Mouse (Mus musculus) v-Abl transformed pro-B cells (cell line): ENCODE data around the gene Ndufaf7.

Experiments
- in situ Hi-C, 2 experiments: fragments of 400-800 bp; cut with MboI; formaldehyde crosslinking; loops; one replicate each; pipeline ENCODE4 v1.15.1; 2025; ENCODE audit not compliant: unreplicated experiment in 2 of 2

Ndufaf7 gene

GRCm38 (mm10) chr17:78936466-78937228 lies at the start of gene Ndufaf7, which contains the start of gene Cebpz:
Ndufaf7 (plus strand) TSS chr17:78937136.
Cebpz (minus strand) TSS chr17:78937066.
- in situ Hi-C loops = loop anchor here in 1 of 2 experiments (5.0 to 10.0 kb wide), 2 partner anchors 99 to 202 kb away; partner anchors contain the start of genes Gpatch11, Heatr5b and Strn

- in situ Hi-C loops = loop anchor here in 1 of 2 experiments (25.0 kb wide), 1 partner anchor 474 kb away; the partner anchor contains the start of gene Cdc42ep3
Observed at GRCm38 (mm10) chr17:78888554-78888953, 48.4 kb upstream of the Ndufaf7 start.

GRCm38 (mm10) chr17:78889184-78889583 lies 47.8 kb upstream of the Ndufaf7 start:
- in situ Hi-C loops = loop anchor here in 1 of 2 experiments (25.0 kb wide), 1 partner anchor 473 kb away; the partner anchor contains the start of gene Cdc42ep3

- in situ Hi-C loops = loop anchor here in 1 of 2 experiments (10.0 to 25.0 kb wide), 2 partner anchors 471 to 684 kb away; partner anchors contain the start of gene Cdc42ep3
Observed at GRCm38 (mm10) chr17:78891020-78891419, 45.9 kb upstream of the Ndufaf7 start.

GRCm38 (mm10) chr17:78894991-78895390 lies 41.9 kb upstream of the Ndufaf7 start:
- in situ Hi-C loops = loop anchor here in 1 of 2 experiments (5.0 to 25.0 kb wide), 3 partner anchors 467 to 680 kb away; partner anchors contain the start of gene Cdc42ep3

- in situ Hi-C loops = loop anchor here in 1 of 2 experiments (5.0 to 25.0 kb wide), 3 partner anchors 467 to 679 kb away; partner anchors contain the start of gene Cdc42ep3
Observed at GRCm38 (mm10) chr17:78895394-78895793, 41.5 kb upstream of the Ndufaf7 start.

GRCm38 (mm10) chr17:78903158-78903557 lies 33.8 kb upstream of the Ndufaf7 start:
- in situ Hi-C loops = loop anchor here in 1 of 2 experiments (5.0 to 25.0 kb wide), 2 partner anchors 459 to 669 kb away; partner anchors contain the start of gene Cdc42ep3

- in situ Hi-C loops = loop anchor here in 1 of 2 experiments (25.0 kb wide), 1 partner anchor 455 kb away; the partner anchor contains the start of gene Cdc42ep3
Observed at GRCm38 (mm10) chr17:78906892-78907291, 30.0 kb upstream of the Ndufaf7 start, which contains the start of gene Sult6b1. Sult6b1 (minus strand) TSS chr17:78906992.

GRCm38 (mm10) chr17:78909374-78909773 lies 27.6 kb upstream of the Ndufaf7 start:
- in situ Hi-C loops = loop anchor here in 1 of 2 experiments (25.0 kb wide), 1 partner anchor 453 kb away; the partner anchor contains the start of gene Cdc42ep3

- in situ Hi-C loops = loop anchor here in 1 of 2 experiments (25.0 kb wide), 1 partner anchor 449 kb away; the partner anchor contains the start of gene Cdc42ep3
Observed at GRCm38 (mm10) chr17:78912861-78913281, 24.1 kb upstream of the Ndufaf7 start.

- in situ Hi-C loops = loop anchor here in 1 of 2 experiments (25.0 kb wide), 1 partner anchor 448 kb away; the partner anchor contains the start of gene Cdc42ep3
Observed at GRCm38 (mm10) chr17:78913921-78914320, 23.0 kb upstream of the Ndufaf7 start.

- in situ Hi-C loops = loop anchor here in 1 of 2 experiments (25.0 kb wide), 1 partner anchor 447 kb away; the partner anchor contains the start of gene Cdc42ep3
Observed at GRCm38 (mm10) chr17:78915772-78916171, 21.2 kb upstream of the Ndufaf7 start.

- in situ Hi-C loops = loop anchor here in 1 of 2 experiments (25.0 kb wide), 1 partner anchor 446 kb away; the partner anchor contains the start of gene Cdc42ep3
Observed at GRCm38 (mm10) chr17:78916369-78916813, 20.5 kb upstream of the Ndufaf7 start, which contains the start of gene Cebpzos. Cebpzos (plus strand) TSS chr17:78916500.

GRCm38 (mm10) chr17:78916899-78917298 lies 20.0 kb upstream of the Ndufaf7 start:
- in situ Hi-C loops = loop anchor here in 1 of 2 experiments (25.0 kb wide), 1 partner anchor 445 kb away; the partner anchor contains the start of gene Cdc42ep3

- in situ Hi-C loops = loop anchor here in 1 of 2 experiments (25.0 kb wide), 1 partner anchor 445 kb away; the partner anchor contains the start of gene Cdc42ep3
Observed at GRCm38 (mm10) chr17:78917696-78918095, 19.2 kb upstream of the Ndufaf7 start.

- in situ Hi-C loops = loop anchor here in 1 of 2 experiments (5.0 to 10.0 kb wide), 2 partner anchors 99 to 201 kb away; partner anchors contain the start of genes Gpatch11, Heatr5b and Strn
Observed at GRCm38 (mm10) chr17:78935857-78936256, 1.1 kb upstream of the Ndufaf7 start.

GRCm38 (mm10) chr17:78937229-78937853 lies 405 bp downstream of the Ndufaf7 start:
- in situ Hi-C loops = loop anchor here in 1 of 2 experiments (5.0 to 10.0 kb wide), 2 partner anchors 100 to 203 kb away; partner anchors contain the start of genes Gpatch11, Heatr5b and Strn

GRCm38 (mm10) chr17:78938927-78939326 lies 2.0 kb downstream of the Ndufaf7 start:
- in situ Hi-C loops = loop anchor here in 1 of 2 experiments (5.0 to 10.0 kb wide), 2 partner anchors 102 to 204 kb away; partner anchors contain the start of genes Gpatch11, Heatr5b and Strn

GRCm38 (mm10) chr17:78942579-78942978 lies 5.6 kb downstream of the Ndufaf7 start:
- in situ Hi-C loops = no loop called here
